Mouse (Mus musculus): Measurements from ENCODE around the gene Clmn.

DNA sequence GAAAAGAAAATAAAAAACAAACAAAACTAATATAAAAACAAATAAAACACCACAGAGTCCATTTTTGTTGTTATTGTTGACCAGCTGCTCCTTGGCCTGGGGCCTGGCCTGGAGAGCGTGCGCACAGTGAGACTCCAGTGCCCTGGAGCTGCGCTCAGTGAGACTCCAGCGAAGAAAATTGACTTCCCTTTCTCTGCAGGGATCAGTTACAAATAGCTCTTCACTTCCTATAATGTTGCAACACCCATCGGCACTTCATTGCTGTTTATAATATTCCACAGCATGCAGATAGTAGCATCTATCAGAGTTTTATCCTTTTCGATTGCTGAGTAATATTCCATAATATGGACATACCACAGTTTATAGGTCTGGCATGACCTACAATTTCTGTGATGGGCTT is 28.6 kb downstream of the Clmn start:
- TF ChIP-seq POLR2A (IDR thresholded peaks at IDR 0.05; ENCODE audit: borderline replicate concordance, extremely low read depth, low read depth, low read length) (no peak), CTCF (IDR thresholded peaks at IDR 0.05; ENCODE audit: insufficient read depth, low read length) (no peak)

Data from lung, adult 2 months (tissue).